Mouse (Mus musculus) thymus, adult 18-20 months (tissue): Measurements from ENCODE around the gene Hspa5.
"Not testable (repeated sequence)": the region's sequence is repeated elsewhere in the genome, so short reads cannot be mapped to it uniquely, and the experiment has no call there.

Experiments used
- DNase-seq, 2 experiments: peaks; one replicate each; pipeline ENCODE4 v3.0.0; 2022; ENCODE audit warnings: mixed read lengths in 2 of 2

Gene Hspa5

GRCm38 (mm10) chr2:34809568-34809967 lies 37.8 kb downstream of the Hspa5 start:
- no peak for DNase-seq

- no peak for DNase-seq
These were observed 39.0 kb downstream of the Hspa5 start for GRCm38 (mm10) chr2:34810775-34811174.

- DNase-seq: no peak
These were observed 40.9 kb downstream of the Hspa5 start for GRCm38 (mm10) chr2:34812706-34813105.

GRCm38 (mm10) chr2:34815893-34816292 lies 44.1 kb downstream of the Hspa5 start:
- not testable (repeated sequence) for DNase-seq

GRCm38 (mm10) chr2:34818492-34818891 lies 46.7 kb downstream of the Hspa5 start:
- DNase-seq: no peak

GRCm38 (mm10) chr2:34825827-34826459 lies 54.2 kb downstream of the Hspa5 start, which contains the start of gene Fbxw2:
Fbxw2 (minus strand) TSS chr2:34826311.
- peak; percentile 77 to 78 for DNase-seq

- DNase-seq: no peak
These were observed 54.9 kb downstream of the Hspa5 start for GRCm38 (mm10) chr2:34826460-34827231.
